Mouse (Mus musculus) forebrain, postnatal 0 days (tissue): ENCODE measurements around the gene Hebp2. TPM values are rescaled to one million over a fixed set of nuclear protein-coding genes. Genes with fewer than 3 reads are reported as not detected.

Experiments
- ATAC-seq: fragments of 200-750 bp; cut with Nextera tagmentation; 2 replicates; pipeline ENCODE4 v1.8.0; 2017; ENCODE audit warnings: mild to moderate bottlenecking, moderate library complexity
- DNase-seq: peaks from one replicate; pipeline ENCODE4 v3.0.0-alpha.2; 2015
- H3K27ac ChIP-seq: fragments of 300-500 bp; sonication (generic); 2 replicates; pipeline ENCODE4 v1.5.1; 2014; ENCODE audit warnings: low read depth, mild to moderate bottlenecking, antibody characterized with exemption, low read length, moderate library complexity, mixed read lengths
- H3K27me3 ChIP-seq: fragments of 300-500 bp; sonication (generic); 2 replicates; pipeline ENCODE4 v1.6.1; 2014; ENCODE audit warnings: mild to moderate bottlenecking, low read length, mixed read lengths; ENCODE audit not compliant: insufficient read depth
- H3K36me3 ChIP-seq: fragments of 300-500 bp; sonication (generic); 2 replicates; pipeline ENCODE4 v1.6.1; 2014; ENCODE audit warnings: mild to moderate bottlenecking, moderate library complexity; ENCODE audit not compliant: insufficient read depth
- H3K4me1 ChIP-seq: fragments of 300-500 bp; sonication (generic); 2 replicates; pipeline ENCODE4 v1.6.1; 2014; ENCODE audit warnings: antibody characterized with exemption; ENCODE audit not compliant: insufficient read depth
- H3K4me2 ChIP-seq: fragments of 300-500 bp; sonication (generic); 2 replicates; pipeline ENCODE4 v1.6.1; 2014; ENCODE audit warnings: low read depth, mild to moderate bottlenecking, moderate library complexity
- H3K4me3 ChIP-seq: fragments of 300-500 bp; sonication (generic); 2 replicates; pipeline ENCODE4 v1.5.1; 2014; ENCODE audit warnings: low read depth, low read length, mixed read lengths
- H3K9ac ChIP-seq: fragments of 300-500 bp; sonication (generic); 2 replicates; pipeline ENCODE4 v1.6.1; 2014; ENCODE audit warnings: mild to moderate bottlenecking
- H3K9me3 ChIP-seq: fragments of 300-500 bp; sonication (generic); 2 replicates; pipeline ENCODE4 v1.6.1; 2016; ENCODE audit warnings: low read length
- CTCF ChIP-seq: sonication (generic); IDR thresholded peaks from 2 replicates; pipeline ENCODE4 v1.5.1; 2016; ENCODE audit warnings: antibody characterized with exemption, control low read depth, low read depth
- WGBS: fragments of 180-500 bp; shearing (Covaris S2); extraction: QIAGEN DNeasy Blood & Tissue Kit; methylation state at CpG from one replicate; pipeline ENCODE4 v1.1.7; 2014; 5-methylcytosine and 5-hydroxymethylcytosine counted together
- polyA plus RNA-seq: library from polyadenylated mRNA; unstranded; fragments of >200 nt; fragmentation: Nextera tagmentation; extraction: Ambion mirVana; gene quantifications from 2 replicates; pipeline ENCODE4 v1.2.1, GENCODE M21; 2015
- total RNA-seq: library from RNA; depleted of rRNA; stranded (reverse); fragments of >200 nt; gene quantifications from 2 replicates; pipeline ENCODE4 v1.2.3, GENCODE M21; 2014

The Hebp2 gene
- total and polyA plus RNA-seq, 2 experiments from 2014 or later, result 6.3 to 8.8 TPM

DNA sequence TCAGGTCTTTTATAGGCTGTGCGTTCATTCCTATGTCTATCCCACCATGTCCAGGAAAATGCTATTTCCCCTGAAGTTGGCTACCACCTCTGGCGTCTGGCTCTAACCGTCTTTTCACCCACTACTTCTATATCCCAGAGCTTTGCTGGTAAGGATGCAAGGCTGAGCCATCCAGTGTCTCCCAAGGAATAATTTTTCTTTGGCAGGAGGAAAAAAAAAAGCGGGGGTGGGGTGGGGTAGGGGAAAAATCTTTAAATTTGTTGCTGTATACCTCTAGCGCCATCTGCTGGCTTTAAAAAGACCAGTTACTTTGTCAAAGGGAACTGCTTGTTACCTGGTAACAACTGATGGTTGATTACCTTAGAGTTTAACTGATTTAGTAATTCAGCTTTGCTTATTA lies 17.4 kb downstream of the Hebp2 start:
- Histone ChIP-seq H3K4me2 (no peak overlapping the region), H3K4me1 (peaks cover 5% of the 10 kb centered on the region; the same call in 1 of the 2 replicates), H3K27ac (no peak overlapping the region), H3K27me3 (no peaks in the 10 kb centered on the region), H3K9ac (no peak overlapping the region), H3K36me3 (peaks cover 26% of the 10 kb centered on the region), H3K4me3 (no peak overlapping the region), H3K9me3 (no peaks in the 10 kb centered on the region)
- 36% methylated on average over 5 of the region's 5 CpGs for WGBS
- DNase-seq, result peak; percentile 83
- peak; percentile 77 for TF ChIP-seq CTCF
- ATAC-seq, result no peak

- Histone ChIP-seq H3K4me2 (no peak overlapping the region), H3K36me3 (peaks cover 26% of the 10 kb centered on the region), H3K4me1 (peaks cover 5% of the 10 kb centered on the region; the same call in 1 of the 2 replicates), H3K9me3 (no peaks in the 10 kb centered on the region), H3K27me3 (no peaks in the 10 kb centered on the region), H3K9ac (no peak overlapping the region), H3K27ac (no peak overlapping the region), H3K4me3 (no peak overlapping the region)
- DNase-seq, result no peak
- TF ChIP-seq CTCF, result no peak
- no peak for ATAC-seq
- WGBS, result 42% methylated on average over 7 of the region's 7 CpGs
Observed at GRCm38 (mm10) chr10:18527766-18528165, 18.1 kb downstream of the Hebp2 start.

- Histone ChIP-seq H3K36me3 (peaks cover 23% of the 10 kb centered on the region), H3K27ac (no peak overlapping the region), H3K9ac (no peak overlapping the region), H3K27me3 (no peaks in the 10 kb centered on the region), H3K4me1 (peaks cover 5% of the 10 kb centered on the region; the same call in 1 of the 2 replicates), H3K4me3 (no peak overlapping the region), H3K4me2 (peak overlapping the region; percentile 14; the same call in 1 of the 2 replicates), H3K9me3 (no peaks in the 10 kb centered on the region)
- ATAC-seq, result peak; percentile 14
- no peak for DNase-seq
- 48% methylated on average over 20 of the region's 20 CpGs for WGBS
- no peak for TF ChIP-seq CTCF
Observed at GRCm38 (mm10) chr10:18526851-18527675, 18.8 kb downstream of the Hebp2 start.

- Histone ChIP-seq H3K4me1 (peaks cover 5% of the 10 kb centered on the region; the same call in 1 of the 2 replicates), H3K36me3 (peaks cover 16% of the 10 kb centered on the region; the same call in 1 of the 2 replicates), H3K4me3 (no peak overlapping the region), H3K9me3 (no peaks in the 10 kb centered on the region), H3K4me2 (peak overlapping the region; percentile 14), H3K9ac (no peak overlapping the region), H3K27ac (0 out of 2 replicates have a peak overlapping the region, but pooled peaks have one; percentile 31), H3K27me3 (no peaks in the 10 kb centered on the region)
- 56% methylated on average over 22 of the region's 22 CpGs for WGBS
- TF ChIP-seq CTCF, result no peak
- ATAC-seq, result peak; percentile 60
- peak; percentile 60 for DNase-seq
Observed at GRCm38 (mm10) chr10:18526184-18526850, 19.6 kb downstream of the Hebp2 start.

DNA sequence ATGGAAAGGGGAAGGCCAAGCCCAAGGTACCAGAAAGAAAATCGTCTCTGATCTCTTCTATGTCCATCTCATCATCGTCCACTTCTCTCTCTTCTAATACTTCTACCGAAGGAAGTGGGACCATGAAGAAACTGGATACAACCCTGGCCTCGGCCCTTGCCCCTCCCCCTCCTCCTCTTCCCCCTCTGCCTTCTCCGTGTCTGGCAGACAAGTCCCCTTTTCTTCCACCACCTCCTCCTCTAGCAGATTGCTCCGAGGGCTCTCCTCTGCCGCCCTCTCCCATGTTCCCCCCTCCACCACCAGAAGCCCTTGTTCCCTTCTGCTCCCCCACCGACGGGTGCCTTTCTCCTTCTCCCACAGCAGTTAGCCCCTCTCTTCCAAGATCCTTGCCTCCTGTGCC lies 20.1 kb downstream of the Hebp2 start:
- H3K27me3 ChIP-seq, result no peaks in the 10 kb centered on the region
- H3K4me1 ChIP-seq, result peaks cover 5% of the 10 kb centered on the region; the same call in 1 of the 2 replicates
- TF ChIP-seq CTCF, result no peak
- DNase-seq (no peak), ATAC-seq (no peak)
- no peak overlapping the region for H3K4me3 ChIP-seq
- H3K9me3 ChIP-seq, result no peaks in the 10 kb centered on the region
- H3K4me2 ChIP-seq, result no peak overlapping the region
- H3K27ac ChIP-seq, result 0 out of 2 replicates have a peak overlapping the region, but pooled peaks have one; percentile 31
- peaks cover 14% of the 10 kb centered on the region; the same call in 1 of the 2 replicates for H3K36me3 ChIP-seq
- no peak overlapping the region for H3K9ac ChIP-seq
- 51% methylated on average over 9 of the region's 9 CpGs for WGBS

GRCm38 (mm10) chr10:18525311-18525710 lies 20.6 kb downstream of the Hebp2 start:
- H3K4me1 ChIP-seq, result peaks cover 5% of the 10 kb centered on the region; the same call in 1 of the 2 replicates
- no peak overlapping the region for H3K9ac ChIP-seq
- no peaks in the 10 kb centered on the region for H3K9me3 ChIP-seq
- no peak overlapping the region for H3K27ac ChIP-seq
- peaks cover 14% of the 10 kb centered on the region; the same call in 1 of the 2 replicates for H3K36me3 ChIP-seq
- H3K4me3 ChIP-seq, result no peak overlapping the region
- no peak overlapping the region for H3K4me2 ChIP-seq
- DNase-seq (no peak), ATAC-seq (no peak)
- TF ChIP-seq CTCF, result no peak
- H3K27me3 ChIP-seq, result no peaks in the 10 kb centered on the region
- WGBS, result 80% methylated on average over 15 of the region's 15 CpGs
